Mouse (Mus musculus): ENCODE results near the gene Rps6kl1.

The Rps6kl1 gene

DNA sequence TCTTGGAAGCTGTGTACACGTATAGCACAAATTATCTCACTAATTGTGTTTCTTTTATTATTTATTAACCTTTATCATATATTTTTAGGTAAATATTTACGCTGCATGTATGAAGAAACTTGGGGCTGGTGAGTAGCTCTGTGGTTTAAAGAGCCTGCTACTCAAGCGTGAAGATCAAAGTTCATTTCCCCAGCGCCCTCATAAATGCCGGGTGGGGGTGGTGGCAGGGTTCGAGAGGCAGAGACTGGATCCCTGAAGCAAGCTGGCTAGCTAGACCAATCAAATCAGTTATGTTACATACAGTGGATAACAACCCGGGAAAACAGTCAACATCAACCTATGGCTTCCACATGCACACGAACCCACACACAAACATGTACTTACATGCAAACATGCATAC lies 48.0 kb downstream of the Rps6kl1 start:
- no peak for DNase-seq

DNA sequence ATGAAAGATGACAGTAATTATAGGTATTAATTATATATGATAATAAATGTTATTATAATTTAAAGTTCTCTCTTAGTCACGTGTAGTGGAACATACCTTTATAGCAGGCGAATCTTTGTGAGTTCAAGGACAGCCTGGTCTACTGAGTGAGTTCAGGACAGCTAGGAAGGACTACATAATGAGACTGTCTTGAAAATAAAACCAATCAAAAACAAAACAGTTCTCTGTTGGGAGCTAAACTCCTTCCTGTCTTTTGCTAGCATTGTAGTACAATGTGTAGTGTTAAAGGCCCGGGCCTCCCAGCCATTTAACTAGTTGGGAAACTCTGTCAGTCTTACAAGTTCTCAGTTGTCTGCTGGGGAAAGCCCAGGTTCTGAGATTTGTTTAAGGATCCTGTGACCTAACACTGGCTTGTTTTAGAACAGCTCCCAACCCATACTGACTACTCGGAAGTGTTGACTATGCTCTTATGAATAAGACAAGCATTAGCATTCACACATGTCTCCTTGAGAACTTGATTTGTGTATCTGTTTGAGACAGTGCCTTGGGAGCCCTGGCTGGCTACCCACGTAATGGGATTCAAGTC lies 49.5 kb downstream of the Rps6kl1 start:
- DNase-seq: no peak

DNA sequence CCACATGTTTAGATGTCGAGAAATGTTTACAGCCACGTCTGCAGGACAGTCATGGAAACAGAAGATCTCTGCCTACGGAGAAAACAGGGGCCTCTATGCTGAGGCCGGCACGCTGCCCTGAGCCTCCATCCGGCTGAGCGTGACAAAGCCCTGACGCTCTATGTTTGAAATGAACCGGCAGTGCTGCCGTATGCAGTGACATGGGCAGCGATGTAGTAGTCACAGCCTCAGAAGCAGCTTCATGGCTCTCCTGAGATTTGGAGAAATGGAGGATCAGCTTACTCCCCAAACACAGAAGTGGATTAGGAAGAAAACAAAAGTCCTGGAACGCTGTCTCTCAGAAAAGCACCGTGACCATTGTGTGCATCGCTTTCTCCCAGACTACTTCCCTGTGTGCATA lies 50.1 kb downstream of the Rps6kl1 start:
- no peak for DNase-seq

DNA sequence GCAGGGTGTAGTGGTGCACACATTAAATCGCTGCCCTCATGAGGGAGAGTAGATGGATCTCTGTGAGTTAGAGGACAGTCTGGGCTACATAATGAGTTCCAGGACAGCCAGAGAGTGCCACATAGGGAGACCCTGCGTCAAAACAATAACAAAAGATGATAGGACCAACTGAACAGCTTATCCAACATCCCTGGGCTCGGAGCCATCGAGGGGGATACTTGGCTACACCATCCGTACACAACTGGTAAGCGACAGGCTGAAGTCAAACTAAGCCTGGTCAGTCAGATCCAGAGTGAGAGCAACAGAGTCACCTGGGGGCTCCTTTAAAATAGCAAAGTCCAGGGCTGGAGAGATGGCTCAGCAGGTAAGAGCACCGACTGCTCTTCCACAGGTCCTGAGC lies 55.2 kb downstream of the Rps6kl1 start:
- DNase-seq: no peak

DNA sequence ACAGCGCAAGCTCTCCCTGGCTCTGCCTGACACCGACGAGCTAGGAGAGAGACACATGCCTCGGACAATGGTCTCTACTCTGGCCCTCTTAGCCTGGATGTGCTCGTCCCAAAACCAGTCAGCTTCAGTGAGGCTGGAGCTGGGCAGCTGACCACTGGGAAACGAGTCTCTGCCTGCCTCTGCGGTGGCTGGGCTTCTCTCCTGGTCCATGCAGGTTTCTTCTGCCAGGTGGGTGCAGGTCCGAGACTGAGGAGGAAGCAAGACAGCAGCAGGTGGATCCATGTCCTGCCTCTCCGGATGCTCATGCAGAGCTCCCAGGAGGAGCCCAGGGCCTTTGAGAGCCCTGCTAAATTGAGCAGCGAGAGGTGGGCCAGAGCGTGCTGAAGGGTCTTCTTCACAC lies 55.9 kb downstream of the Rps6kl1 start:
- DNase-seq: no peak

DNA sequence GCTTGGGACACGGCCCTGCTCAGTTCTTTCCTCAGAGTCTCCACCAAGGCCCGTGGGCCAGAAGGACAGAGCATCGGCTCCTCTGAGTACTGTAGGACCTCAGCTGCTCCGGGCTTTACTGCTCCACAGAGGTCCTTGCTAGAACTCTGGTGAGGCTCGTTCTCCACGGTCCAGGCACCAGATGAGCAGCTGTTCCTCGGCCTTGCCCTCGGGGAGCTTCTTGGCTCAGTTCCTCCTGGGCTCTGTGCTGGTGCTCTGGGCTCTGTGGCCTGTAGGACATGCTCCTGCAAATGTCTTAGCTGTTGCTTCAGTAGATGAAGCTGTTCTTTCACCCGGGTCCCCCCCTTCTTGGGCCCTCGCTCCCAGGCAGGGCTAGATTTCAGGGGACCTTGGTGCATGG lies 56.4 kb downstream of the Rps6kl1 start:
- DNase-seq: no peak

DNA sequence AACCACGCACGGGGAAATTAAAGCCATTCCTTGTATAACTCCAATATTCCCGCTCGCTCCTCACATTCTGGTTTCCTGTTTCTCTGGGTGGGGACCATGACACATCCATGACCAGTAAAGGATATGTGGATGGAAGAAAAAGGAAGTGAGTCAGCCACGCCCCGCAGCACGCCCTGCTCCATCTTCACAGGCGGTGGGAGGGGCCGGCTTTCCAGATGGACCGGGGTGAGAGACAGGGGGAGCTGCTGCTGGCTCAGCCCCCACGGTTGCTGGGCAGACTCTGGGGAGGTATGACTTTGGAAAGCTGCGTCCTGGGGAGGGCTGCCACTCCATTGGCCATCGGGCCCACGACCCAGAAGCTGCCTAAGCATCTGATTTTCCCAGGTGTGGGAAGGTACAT lies 57.1 kb downstream of the Rps6kl1 start:
- no peak for DNase-seq

DNA sequence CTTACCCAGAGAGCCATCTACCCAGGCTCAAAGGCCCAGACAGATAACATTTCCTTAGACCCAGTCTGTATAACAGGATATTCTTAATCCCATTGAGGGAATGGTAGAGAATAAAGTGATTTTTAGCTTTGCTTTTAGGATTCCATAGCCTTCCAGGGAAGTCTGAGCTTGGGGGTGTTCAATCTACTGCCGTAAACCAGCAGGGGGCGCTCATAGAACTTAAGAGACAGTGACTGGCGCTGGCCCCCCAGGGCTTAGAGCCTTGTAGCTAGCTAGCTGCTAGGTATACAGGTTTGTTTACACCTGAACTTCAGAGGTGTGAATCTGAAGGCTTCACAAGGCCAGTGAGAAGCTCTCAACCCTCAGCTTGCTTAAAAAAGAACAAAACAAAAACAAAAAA lies 58.9 kb downstream of the Rps6kl1 start:
- peak; percentile 63 to 72 for DNase-seq

DNA sequence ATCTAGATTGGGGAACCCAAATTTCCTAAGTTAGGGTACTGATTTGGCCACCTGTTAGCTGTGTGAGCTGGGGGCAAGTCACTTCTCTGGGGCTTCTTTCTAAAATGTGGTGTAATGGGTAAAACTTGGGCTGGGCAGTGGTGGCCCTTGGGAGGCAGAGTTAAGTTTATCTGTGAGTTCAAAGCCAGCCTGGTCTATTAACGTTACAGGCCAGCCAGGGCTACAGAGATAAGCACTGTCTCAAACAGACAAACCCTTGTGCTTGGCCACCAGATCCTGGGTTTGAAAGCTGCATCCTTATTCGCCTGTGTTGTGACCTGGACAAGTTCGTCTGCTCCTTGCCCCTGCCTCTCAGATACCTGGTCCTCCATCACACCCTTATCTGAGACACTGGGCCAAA lies 59.9 kb downstream of the Rps6kl1 start:
- no peak for DNase-seq

DNA sequence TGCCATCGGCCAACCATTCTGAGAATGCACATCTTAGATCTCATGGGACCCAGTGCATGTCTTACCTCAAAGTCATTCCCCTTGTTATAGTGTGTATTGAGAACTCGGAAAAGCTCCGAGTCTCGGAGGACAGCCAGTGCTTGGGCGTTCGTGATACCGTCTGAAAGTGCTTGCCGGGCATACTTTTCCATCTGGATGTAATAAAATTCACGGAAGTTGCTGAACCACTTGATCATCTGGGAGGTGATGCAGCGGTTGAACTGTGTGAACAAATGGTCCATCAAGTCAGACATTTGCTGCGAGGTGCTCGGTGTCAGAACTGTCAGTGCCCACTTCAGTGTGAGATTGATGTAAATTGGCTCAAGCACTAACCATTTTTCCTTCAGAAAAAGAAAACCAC lies 63.2 kb downstream of the Rps6kl1 start:
- DNase-seq: no peak
